Mouse (Mus musculus): Measurements from ENCODE around the gene Dennd5a. TPM values are rescaled to one million over a fixed set of nuclear protein-coding genes. Genes with fewer than 3 reads are reported as not detected.
"Not testable (repeated sequence)": the region's sequence is repeated elsewhere in the genome, so short reads cannot be mapped to it uniquely, and the experiment has no call there.

The Dennd5a gene
- polyA plus RNA-seq, 1 experiment = 153 TPM

DNA sequence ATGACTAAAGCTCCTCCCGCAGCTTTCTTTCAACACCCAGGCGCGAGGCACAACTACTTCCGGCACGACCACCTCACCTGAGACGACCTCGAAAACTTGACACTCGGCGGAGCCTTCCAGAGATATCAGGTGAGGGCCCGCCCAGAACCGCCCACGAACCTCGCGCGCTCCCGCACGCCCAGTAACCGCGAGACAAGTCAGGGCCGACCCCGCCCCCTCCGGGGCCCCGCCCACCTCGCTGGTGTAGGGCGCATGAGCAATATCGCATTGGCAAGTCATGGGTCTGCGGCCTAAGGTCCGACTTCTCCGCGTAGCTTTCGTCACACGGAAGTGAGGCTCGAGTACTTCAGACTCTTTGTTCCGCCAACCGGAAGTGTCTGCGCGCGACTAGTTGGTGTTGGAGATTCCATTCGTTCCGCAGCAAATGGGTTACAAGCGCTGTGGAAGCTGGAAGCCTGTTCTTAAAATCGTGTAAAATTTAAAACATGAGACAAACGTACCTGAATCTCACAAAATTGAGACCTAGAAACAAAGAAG is 25.9 kb upstream of the Dennd5a start:
- DNase-seq (ENCODE audit: low read depth) = peak; percentile 100
- TF ChIP-seq POLR2A (IDR thresholded peaks at IDR 0.05; ENCODE audit: borderline replicate concordance, extremely low read depth, insufficient read depth, insufficient read length, poor library complexity, severe bottlenecking) = peak; percentile 15; the same call in 1 of the 2 replicates
- no peak for TF ChIP-seq CTCF (IDR thresholded peaks at IDR 0.05; ENCODE audit: borderline replicate concordance, extremely low read depth, insufficient read depth, insufficient read length)

DNA sequence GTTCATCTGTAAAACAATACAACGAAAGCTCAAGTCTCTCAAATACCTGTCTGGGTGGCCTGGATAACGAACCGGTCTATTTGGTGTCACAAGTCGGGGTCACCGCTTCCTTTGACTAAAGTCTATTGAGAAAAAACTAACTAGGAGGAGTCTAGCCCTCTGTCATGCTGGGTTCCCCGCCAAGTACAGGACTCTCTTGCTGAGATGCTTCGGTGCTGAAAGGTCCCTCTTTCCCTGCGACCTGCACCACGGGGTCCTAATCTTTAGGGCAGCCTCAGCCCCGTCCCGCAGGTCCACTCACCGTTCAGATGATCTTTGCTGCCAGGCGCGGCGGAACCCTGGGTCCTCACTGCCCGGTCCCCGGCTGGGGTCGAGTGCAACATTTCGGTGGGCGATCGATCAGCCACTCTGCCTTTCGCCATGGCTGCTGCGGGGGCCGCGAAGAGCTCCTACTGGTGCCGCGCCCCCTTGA is 25.4 kb upstream of the Dennd5a start:
- TF ChIP-seq CTCF (IDR thresholded peaks at IDR 0.05; ENCODE audit: borderline replicate concordance, extremely low read depth, insufficient read depth, insufficient read length) = no peak
- peak; percentile 24 for DNase-seq (ENCODE audit: low read depth)

- DNase-seq (ENCODE audit: low read depth) = not testable (repeated sequence)
Measured at GRCm38 (mm10) chr7:109984608-109985007, 24.3 kb upstream of the Dennd5a start.

DNA sequence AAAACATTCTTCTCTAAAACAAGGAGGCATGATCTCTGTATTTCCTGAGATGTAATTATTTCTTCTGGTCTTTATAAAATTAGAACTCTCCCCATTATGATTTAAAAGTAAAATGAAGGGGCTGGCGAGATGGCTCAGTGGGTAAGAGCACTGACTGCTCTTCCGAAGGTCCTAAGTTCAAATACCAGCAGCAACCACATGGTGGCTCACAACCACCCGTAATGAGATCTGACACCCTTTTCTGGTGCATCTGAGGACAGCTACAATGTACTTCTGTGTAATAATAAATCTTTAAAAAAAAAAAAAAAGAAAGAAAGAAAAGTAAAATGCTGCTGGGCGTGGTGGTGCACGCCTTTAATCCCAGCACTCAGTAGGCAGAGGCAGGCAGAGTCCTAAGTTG is 16.9 kb upstream of the Dennd5a start:
- peak; percentile 20 for DNase-seq (ENCODE audit: low read depth)

- TF ChIP-seq POLR2A (IDR thresholded peaks at IDR 0.05; ENCODE audit: borderline replicate concordance, extremely low read depth, insufficient read depth, insufficient read length, poor library complexity, severe bottlenecking) (no peak), CTCF (IDR thresholded peaks at IDR 0.05; ENCODE audit: borderline replicate concordance, extremely low read depth, insufficient read depth, insufficient read length) (no peak)
- no peak for DNase-seq (ENCODE audit: low read depth)
Measured at GRCm38 (mm10) chr7:109975966-109976715, 15.9 kb upstream of the Dennd5a start.

DNA sequence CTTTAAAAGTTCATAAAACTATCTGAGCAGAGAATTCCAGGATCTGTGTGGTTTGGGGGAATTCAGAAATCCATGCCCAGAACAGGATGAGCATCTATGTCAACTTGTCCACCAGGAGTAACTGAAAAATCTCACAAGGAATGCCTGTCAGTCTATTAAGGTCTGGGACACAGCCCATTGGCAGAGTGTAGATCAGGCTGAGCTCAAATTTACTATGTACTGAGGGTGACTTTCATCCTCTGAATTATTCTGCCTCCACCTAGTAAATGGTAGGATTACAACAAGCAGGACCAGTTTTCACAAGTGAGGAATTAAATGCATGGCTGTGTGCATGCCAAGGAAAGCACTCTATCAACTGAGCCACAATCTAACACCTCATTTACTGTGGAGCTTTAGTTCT is 9.3 kb upstream of the Dennd5a start:
- peak; percentile 49 for DNase-seq (ENCODE audit: low read depth)
- TF ChIP-seq CTCF (IDR thresholded peaks at IDR 0.05; ENCODE audit: borderline replicate concordance, extremely low read depth, insufficient read depth, insufficient read length) (no peak), POLR2A (IDR thresholded peaks at IDR 0.05; ENCODE audit: borderline replicate concordance, extremely low read depth, insufficient read depth, insufficient read length, poor library complexity, severe bottlenecking) (no peak)

DNA sequence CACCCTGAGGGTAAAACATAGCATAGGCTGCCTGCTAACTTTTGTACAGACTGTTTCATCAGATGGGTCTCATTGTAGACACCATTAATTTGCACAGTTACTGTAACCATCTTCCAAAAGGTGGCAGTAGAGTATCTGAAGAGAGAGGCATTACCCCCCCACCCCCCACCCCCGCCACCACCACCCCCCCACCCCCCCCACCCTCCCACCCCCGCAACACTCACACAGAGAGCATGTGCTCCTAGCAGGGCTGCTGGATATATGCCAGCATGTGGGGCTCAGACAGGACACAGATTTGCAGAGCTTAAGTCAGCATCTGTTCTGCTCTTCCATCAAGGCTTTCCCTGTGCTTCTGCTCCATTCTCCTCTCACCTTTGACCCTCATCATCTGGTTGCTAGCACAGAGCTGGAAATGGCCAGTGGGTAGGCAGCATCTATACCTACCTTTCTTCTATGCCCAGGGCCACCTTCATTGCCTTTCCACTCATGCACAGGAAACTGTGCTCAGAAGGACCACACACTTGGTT is 8.7 kb upstream of the Dennd5a start:
- DNase-seq (ENCODE audit: low read depth) = peak; percentile 97

GRCm38 (mm10) chr7:109967805-109968579 is 7.7 kb upstream of the Dennd5a start:
- DNase-seq (ENCODE audit: low read depth) = peak; percentile 95
- no peak for TF ChIP-seq POLR2A (IDR thresholded peaks at IDR 0.05; ENCODE audit: borderline replicate concordance, extremely low read depth, insufficient read depth, insufficient read length, poor library complexity, severe bottlenecking)
- no peak for TF ChIP-seq CTCF (IDR thresholded peaks at IDR 0.05; ENCODE audit: borderline replicate concordance, extremely low read depth, insufficient read depth, insufficient read length)

More for the DNA sequence above, 8.7 kb upstream of the Dennd5a start:
- TF ChIP-seq CTCF (IDR thresholded peaks at IDR 0.05; ENCODE audit: borderline replicate concordance, extremely low read depth, insufficient read depth, insufficient read length) (no peak), POLR2A (IDR thresholded peaks at IDR 0.05; ENCODE audit: borderline replicate concordance, extremely low read depth, insufficient read depth, insufficient read length, poor library complexity, severe bottlenecking) (no peak)

- TF ChIP-seq CTCF (IDR thresholded peaks at IDR 0.05; ENCODE audit: borderline replicate concordance, extremely low read depth, insufficient read depth, insufficient read length) (peak; percentile 1; the same call in 1 of the 2 replicates), POLR2A (IDR thresholded peaks at IDR 0.05; ENCODE audit: borderline replicate concordance, extremely low read depth, insufficient read depth, insufficient read length, poor library complexity, severe bottlenecking) (no peak)
- DNase-seq (ENCODE audit: low read depth) = no peak
Measured at GRCm38 (mm10) chr7:109965658-109966057, 5.4 kb upstream of the Dennd5a start.

DNA sequence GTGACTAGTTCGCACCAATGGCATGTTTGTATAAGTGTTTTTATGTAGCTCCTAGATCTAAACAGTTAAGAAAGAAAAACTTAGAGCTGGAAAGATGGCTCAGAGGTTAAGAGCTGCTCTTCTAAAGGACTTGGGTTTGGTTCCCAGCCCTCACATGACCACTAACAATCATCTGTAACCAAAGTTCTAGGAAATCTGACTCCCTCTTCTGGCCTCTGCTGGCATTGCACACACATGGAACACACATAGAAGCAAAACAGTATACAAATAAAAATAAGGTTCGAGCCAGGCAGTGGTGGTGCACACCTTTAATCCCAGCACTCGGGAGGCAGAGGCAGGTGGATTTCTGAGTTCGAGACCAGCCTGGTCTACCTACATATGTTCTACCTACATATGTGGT is 3.4 kb upstream of the Dennd5a start:
- no peak for TF ChIP-seq POLR2A (IDR thresholded peaks at IDR 0.05; ENCODE audit: borderline replicate concordance, extremely low read depth, insufficient read depth, insufficient read length, poor library complexity, severe bottlenecking)
- no peak for TF ChIP-seq CTCF (IDR thresholded peaks at IDR 0.05; ENCODE audit: borderline replicate concordance, extremely low read depth, insufficient read depth, insufficient read length)
- no peak for DNase-seq (ENCODE audit: low read depth)

- TF ChIP-seq CTCF (IDR thresholded peaks at IDR 0.05; ENCODE audit: borderline replicate concordance, extremely low read depth, insufficient read depth, insufficient read length) (no peak), POLR2A (IDR thresholded peaks at IDR 0.05; ENCODE audit: borderline replicate concordance, extremely low read depth, insufficient read depth, insufficient read length, poor library complexity, severe bottlenecking) (no peak)
- DNase-seq (ENCODE audit: low read depth) = no peak
Measured at GRCm38 (mm10) chr7:109962596-109962995, 2.3 kb upstream of the Dennd5a start.

DNA sequence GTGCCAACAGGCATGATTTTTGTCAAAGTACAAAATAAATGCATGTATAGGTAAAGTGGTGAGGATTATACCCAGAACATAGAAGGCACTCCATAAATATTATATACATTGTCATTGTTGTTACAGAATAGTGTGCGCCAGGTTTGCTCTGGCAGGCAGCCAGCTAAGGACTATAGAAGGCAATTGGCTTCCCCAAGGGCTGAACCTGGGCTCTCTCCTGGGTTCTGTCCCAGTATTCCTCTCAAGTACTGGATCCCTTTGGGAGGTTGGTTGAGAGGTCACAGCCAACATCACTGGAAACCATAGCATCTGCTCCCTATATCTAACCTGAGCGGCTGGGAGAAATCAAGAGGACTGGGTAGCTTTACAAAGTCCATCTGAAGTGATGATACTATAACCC is 1.3 kb upstream of the Dennd5a start:
- DNase-seq (ENCODE audit: low read depth) = no peak
- no peak for TF ChIP-seq CTCF (IDR thresholded peaks at IDR 0.05; ENCODE audit: borderline replicate concordance, extremely low read depth, insufficient read depth, insufficient read length)
- no peak for TF ChIP-seq POLR2A (IDR thresholded peaks at IDR 0.05; ENCODE audit: borderline replicate concordance, extremely low read depth, insufficient read depth, insufficient read length, poor library complexity, severe bottlenecking)

Data from brain, embryonic 14.5 days (tissue).